Mouse (Mus musculus) embryonic facial prominence, embryonic 12.5 days (tissue): ENCODE measurements at regions not wholly inside any gene's neighbourhood (a gene's known extent, or its start where the extent isn't known, plus 50 kb on each side); places are given as distances from the start of the nearest gene placed in this dataset.
A peak's percentile ranks its signal among the peaks of the same experiment; 100 is the strongest.

Experiments used
- ATAC-seq: fragments of 200-750 bp; cut with Nextera tagmentation; 2 replicates; pipeline ENCODE4 v1.8.0; 2017; ENCODE audit not compliant: insufficient number of reproducible peaks, insufficient read depth, low FRiP score, low TSS enrichment
- H3K27ac ChIP-seq: fragments of 300-500 bp; sonication (generic); 2 replicates; pipeline ENCODE4 v1.5.1; 2016; ENCODE audit warnings: mild to moderate bottlenecking
- H3K27me3 ChIP-seq: fragments of 300-500 bp; sonication (generic); 2 replicates; pipeline ENCODE4 v1.6.1; 2016; ENCODE audit warnings: mild to moderate bottlenecking, moderate library complexity
- H3K36me3 ChIP-seq: fragments of 300-500 bp; sonication (generic); 2 replicates; pipeline ENCODE4 v1.6.1; 2016; ENCODE audit warnings: mild to moderate bottlenecking
- H3K4me1 ChIP-seq: fragments of 300-500 bp; sonication (generic); 2 replicates; pipeline ENCODE4 v1.6.1; 2016
- H3K4me2 ChIP-seq: fragments of 300-500 bp; sonication (generic); replicated peaks from 2 replicates; pipeline ENCODE4 v1.6.1; 2016; ENCODE audit warnings: mild to moderate bottlenecking, moderate library complexity
- H3K4me3 ChIP-seq: fragments of 300-500 bp; sonication (generic); 2 replicates; pipeline ENCODE4 v1.5.1; 2016; ENCODE audit warnings: mild to moderate bottlenecking
- H3K9ac ChIP-seq: fragments of 300-500 bp; sonication (generic); 2 replicates; pipeline ENCODE4 v1.6.1; 2016; ENCODE audit warnings: mild to moderate bottlenecking, moderate library complexity
- H3K9me3 ChIP-seq: fragments of 300-500 bp; sonication (generic); 2 replicates; pipeline ENCODE4 v1.6.1; 2016; ENCODE audit warnings: mild to moderate bottlenecking, moderate library complexity
- WGBS: fragments of 180-500 bp; shearing (Covaris S2); methylation state at CpG from one replicate; pipeline ENCODE4 v1.1.7; 2016; 5-methylcytosine and 5-hydroxymethylcytosine counted together

- H3K9me3 ChIP-seq = no peaks in the 10 kb centered on the region
- peak; percentile 54; the same call in 1 of the 2 replicates for ATAC-seq
- 5% methylated on average over 11 of the region's 11 CpGs for WGBS
- peak overlapping the region; percentile 40 for H3K4me2 ChIP-seq
- H3K27ac ChIP-seq = no peak overlapping the region
- no peak overlapping the region for H3K9ac ChIP-seq
- no peaks in the 10 kb centered on the region for H3K36me3 ChIP-seq
- H3K27me3 ChIP-seq = peaks cover 20% of the 10 kb centered on the region
- no peak overlapping the region for H3K4me3 ChIP-seq
- H3K4me1 ChIP-seq = peaks cover 55% of the 10 kb centered on the region
Observed at GRCm38 (mm10) chr4:114685454-114685853, 136.1 kb upstream of the Gm12830 start.

GRCm38 (mm10) chr4:114686091-114686490 lies 135.4 kb upstream of the Gm12830 start:
- no peak overlapping the region for H3K4me3 ChIP-seq
- no peaks in the 10 kb centered on the region for H3K36me3 ChIP-seq
- H3K27me3 ChIP-seq = peaks cover 20% of the 10 kb centered on the region
- no peak for ATAC-seq
- peaks cover 52% of the 10 kb centered on the region for H3K4me1 ChIP-seq
- WGBS = 19% methylated on average over 4 of the region's 4 CpGs
- no peaks in the 10 kb centered on the region for H3K9me3 ChIP-seq
- no peak overlapping the region for H3K9ac ChIP-seq
- no peak overlapping the region for H3K27ac ChIP-seq
- no peak overlapping the region for H3K4me2 ChIP-seq

GRCm38 (mm10) chr4:114688356-114688972 lies 133.1 kb upstream of the Gm12830 start:
- WGBS = 15% methylated on average over 16 of the region's 16 CpGs
- H3K4me1 ChIP-seq = peaks cover 42% of the 10 kb centered on the region
- no peaks in the 10 kb centered on the region for H3K36me3 ChIP-seq
- no peak overlapping the region for H3K9ac ChIP-seq
- H3K27ac ChIP-seq = peak overlapping the region; percentile 47
- H3K9me3 ChIP-seq = no peaks in the 10 kb centered on the region
- ATAC-seq = no peak
- H3K4me3 ChIP-seq = no peak overlapping the region
- H3K4me2 ChIP-seq = peak overlapping the region; percentile 26
- peaks cover 20% of the 10 kb centered on the region for H3K27me3 ChIP-seq

GRCm38 (mm10) chr4:114688973-114689371 lies 132.6 kb upstream of the Gm12830 start:
- ATAC-seq = no peak
- Histone ChIP-seq H3K9ac (no peak overlapping the region), H3K9me3 (no peaks in the 10 kb centered on the region), H3K36me3 (no peaks in the 10 kb centered on the region), H3K4me2 (no peak overlapping the region), H3K4me1 (peaks cover 38% of the 10 kb centered on the region), H3K4me3 (no peak overlapping the region), H3K27me3 (peaks cover 20% of the 10 kb centered on the region), H3K27ac (no peak overlapping the region)
- WGBS = 65% methylated on average over 6 of the region's 6 CpGs

- Histone ChIP-seq H3K4me3 (no peak overlapping the region), H3K9ac (no peak overlapping the region), H3K27ac (no peak overlapping the region), H3K4me1 (peaks cover 12% of the 10 kb centered on the region; the same call in 1 of the 2 replicates), H3K9me3 (no peaks in the 10 kb centered on the region), H3K4me2 (no peak overlapping the region), H3K27me3 (no peaks in the 10 kb centered on the region), H3K36me3 (no peaks in the 10 kb centered on the region)
- ATAC-seq = no peak
- WGBS = 28% methylated on average over 4 of the region's 4 CpGs
Observed at GRCm38 (mm10) chr4:114705586-114705985, 115.9 kb upstream of the Gm12830 start.

- peaks cover 4% of the 10 kb centered on the region; the same call in 1 of the 2 replicates for H3K27me3 ChIP-seq
- no peak overlapping the region for H3K4me3 ChIP-seq
- peaks cover 8% of the 10 kb centered on the region; the same call in 1 of the 2 replicates for H3K4me1 ChIP-seq
- no peak overlapping the region for H3K4me2 ChIP-seq
- no peaks in the 10 kb centered on the region for H3K36me3 ChIP-seq
- WGBS = 72% methylated on average over 3 of the region's 3 CpGs
- no peaks in the 10 kb centered on the region for H3K9me3 ChIP-seq
- H3K27ac ChIP-seq = no peak overlapping the region
- no peak for ATAC-seq
- no peak overlapping the region for H3K9ac ChIP-seq
Observed at GRCm38 (mm10) chr4:114710182-114710909, 111.2 kb upstream of the Gm12830 start.

GRCm38 (mm10) chr4:114711082-114711481 lies 110.4 kb upstream of the Gm12830 start:
- Histone ChIP-seq H3K27ac (no peak overlapping the region), H3K27me3 (peaks cover 4% of the 10 kb centered on the region; the same call in 1 of the 2 replicates), H3K4me2 (no peak overlapping the region), H3K36me3 (no peaks in the 10 kb centered on the region), H3K4me3 (no peak overlapping the region), H3K4me1 (0 out of 2 replicates have a peak, but pooled peaks cover 3% of the 10 kb centered on the region), H3K9ac (no peak overlapping the region), H3K9me3 (no peaks in the 10 kb centered on the region)
- ATAC-seq = no peak
- 48% methylated on average over 3 of the region's 3 CpGs for WGBS

- Histone ChIP-seq H3K9ac (no peak overlapping the region), H3K4me2 (no peak overlapping the region), H3K4me3 (no peak overlapping the region), H3K27me3 (peaks cover 4% of the 10 kb centered on the region; the same call in 1 of the 2 replicates), H3K27ac (no peak overlapping the region), H3K9me3 (no peaks in the 10 kb centered on the region), H3K4me1 (0 out of 2 replicates have a peak, but pooled peaks cover 3% of the 10 kb centered on the region), H3K36me3 (no peaks in the 10 kb centered on the region)
- 43% methylated on average over 7 of the region's 7 CpGs for WGBS
- no peak for ATAC-seq
Observed at GRCm38 (mm10) chr4:114712005-114712665, 109.4 kb upstream of the Gm12830 start.

GRCm38 (mm10) chr4:114712921-114713527 lies 108.5 kb upstream of the Gm12830 start:
- 0 out of 2 replicates have a peak, but pooled peaks cover 3% of the 10 kb centered on the region for H3K4me1 ChIP-seq
- H3K36me3 ChIP-seq = no peaks in the 10 kb centered on the region
- no peak overlapping the region for H3K4me3 ChIP-seq
- WGBS = 52% methylated on average over 4 of the region's 4 CpGs
- H3K9me3 ChIP-seq = peaks cover 6% of the 10 kb centered on the region; the same call in 1 of the 2 replicates
- H3K9ac ChIP-seq = no peak overlapping the region
- ATAC-seq = no peak
- H3K27ac ChIP-seq = no peak overlapping the region
- H3K4me2 ChIP-seq = no peak overlapping the region
- peaks cover 4% of the 10 kb centered on the region; the same call in 1 of the 2 replicates for H3K27me3 ChIP-seq

GRCm38 (mm10) chr4:114716703-114717102 lies 104.8 kb upstream of the Gm12830 start:
- Histone ChIP-seq H3K4me3 (no peak overlapping the region), H3K36me3 (no peaks in the 10 kb centered on the region), H3K27me3 (peaks cover 4% of the 10 kb centered on the region; the same call in 1 of the 2 replicates), H3K9ac (no peak overlapping the region), H3K4me2 (no peak overlapping the region), H3K27ac (no peak overlapping the region), H3K9me3 (peaks cover 8% of the 10 kb centered on the region; the same call in 1 of the 2 replicates), H3K4me1 (peaks cover 24% of the 10 kb centered on the region)
- 62% methylated on average over 2 of the region's 2 CpGs for WGBS
- no peak for ATAC-seq

GRCm38 (mm10) chr4:114720696-114721095 lies 100.8 kb upstream of the Gm12830 start:
- Histone ChIP-seq H3K4me1 (peaks cover 23% of the 10 kb centered on the region), H3K4me3 (no peak overlapping the region), H3K27me3 (peaks cover 8% of the 10 kb centered on the region; the same call in 1 of the 2 replicates), H3K9me3 (peaks cover 8% of the 10 kb centered on the region; the same call in 1 of the 2 replicates), H3K36me3 (no peaks in the 10 kb centered on the region), H3K9ac (no peak overlapping the region), H3K27ac (peak overlapping the region; percentile 12), H3K4me2 (no peak overlapping the region)
- ATAC-seq = no peak
- WGBS = 21% methylated on average over 3 of the region's 3 CpGs
